Mouse (Mus musculus) kidney, embryonic 15.5 days (tissue): ENCODE data around the gene Sptbn4. TPM values are rescaled to one million over a fixed set of nuclear protein-coding genes. Genes with fewer than 3 reads are reported as not detected.

Experiments
- ATAC-seq: fragments of 200-750 bp; cut with Nextera tagmentation; replicated peaks from 2 replicates; pipeline ENCODE4 v1.8.0; 2017; ENCODE audit warnings: moderate TSS enrichment; ENCODE audit not compliant: low FRiP score
- H3K27ac ChIP-seq: fragments of 300-500 bp; sonication (generic); 2 replicates; pipeline ENCODE4 v1.5.1; 2015; ENCODE audit warnings: mild to moderate bottlenecking, inconsistent platforms
- H3K27me3 ChIP-seq: fragments of 300-500 bp; sonication (generic); 2 replicates; pipeline ENCODE4 v1.6.1; 2015; ENCODE audit warnings: inconsistent platforms
- H3K36me3 ChIP-seq: fragments of 300-500 bp; sonication (generic); 2 replicates; pipeline ENCODE4 v1.6.1; 2015; ENCODE audit warnings: inconsistent platforms
- H3K4me1 ChIP-seq: fragments of 300-500 bp; sonication (generic); 2 replicates; pipeline ENCODE4 v1.6.1; 2015; ENCODE audit warnings: inconsistent platforms
- H3K4me2 ChIP-seq: fragments of 300-500 bp; sonication (generic); 2 replicates; pipeline ENCODE4 v1.6.1; 2015; ENCODE audit warnings: moderate library complexity, mild to moderate bottlenecking, inconsistent platforms
- H3K4me3 ChIP-seq: fragments of 300-500 bp; sonication (generic); replicated peaks from 2 replicates; pipeline ENCODE4 v1.5.1; 2015; ENCODE audit warnings: mild to moderate bottlenecking, inconsistent platforms
- H3K9ac ChIP-seq: fragments of 300-500 bp; sonication (generic); 2 replicates; pipeline ENCODE4 v1.6.1; 2015; ENCODE audit warnings: mild to moderate bottlenecking, inconsistent platforms
- H3K9me3 ChIP-seq: fragments of 300-500 bp; sonication (generic); replicated peaks from 2 replicates; pipeline ENCODE4 v1.6.1; 2016; ENCODE audit warnings: inconsistent platforms
- WGBS: fragments of 180-500 bp; shearing (Covaris S2); methylation state at CpG from one replicate; pipeline ENCODE4 v1.1.7; 2015; ENCODE audit warnings: mixed read lengths; 5-methylcytosine and 5-hydroxymethylcytosine counted together
- polyA plus RNA-seq: library from polyadenylated mRNA; unstranded; fragments of >200 nt; fragmentation: Nextera tagmentation; extraction: Ambion mirVana; gene quantifications from 2 replicates; pipeline ENCODE4 v1.2.1, GENCODE M21; 2015

Gene Sptbn4
- polyA plus RNA-seq, 1 experiment from 2014 or later: 0.39 TPM

- H3K4me2 ChIP-seq: peak overlapping the region; percentile 90; the same call in 1 of the 2 replicates
- WGBS: 56% methylated on average over 10 of the region's 10 CpGs
- H3K4me1 ChIP-seq: peaks cover 21% of the 10 kb centered on the region
- H3K9me3 ChIP-seq: no peaks in the 10 kb centered on the region
- no peaks in the 10 kb centered on the region for H3K36me3 ChIP-seq
- H3K27me3 ChIP-seq: peaks cover 27% of the 10 kb centered on the region
- H3K27ac ChIP-seq: 0 out of 2 replicates have a peak overlapping the region, but pooled peaks have one; percentile 2
- H3K9ac ChIP-seq: no peak overlapping the region
- H3K4me3 ChIP-seq: 0 out of 2 replicates have a peak overlapping the region, but pooled peaks have one; percentile 52
- ATAC-seq: no peak
Observed at GRCm38 (mm10) chr7:27449256-27449862, 1.9 kb upstream of the Sptbn4 start.

- H3K4me1 ChIP-seq: peaks cover 21% of the 10 kb centered on the region
- 52% methylated on average over 15 of the region's 15 CpGs for WGBS
- H3K27ac ChIP-seq: 0 out of 2 replicates have a peak overlapping the region, but pooled peaks have one; percentile 49
- H3K27me3 ChIP-seq: peaks cover 30% of the 10 kb centered on the region
- peak overlapping the region; percentile 52 for H3K4me3 ChIP-seq
- H3K36me3 ChIP-seq: no peaks in the 10 kb centered on the region
- peak overlapping the region; percentile 90 for H3K4me2 ChIP-seq
- H3K9me3 ChIP-seq: no peaks in the 10 kb centered on the region
- ATAC-seq: no peak; the same call in 1 of the 2 replicates
- peak overlapping the region; percentile 73 for H3K9ac ChIP-seq
Observed at GRCm38 (mm10) chr7:27448421-27449206, 1.1 kb upstream of the Sptbn4 start.

- WGBS: 7% methylated on average over 53 of the region's 53 CpGs
- peak; percentile 34 for ATAC-seq
Observed at GRCm38 (mm10) chr7:27446521-27447418, 716 bp downstream of the Sptbn4 start.

GRCm38 (mm10) chr7:27446051-27446450 is 1.4 kb downstream of the Sptbn4 start:
- Histone ChIP-seq H3K9ac (peak overlapping the region; percentile 56), H3K36me3 (no peaks in the 10 kb centered on the region), H3K27me3 (peaks cover 31% of the 10 kb centered on the region), H3K4me2 (peak overlapping the region; percentile 100), H3K9me3 (no peaks in the 10 kb centered on the region), H3K4me3 (peak overlapping the region; percentile 59), H3K27ac (no peak overlapping the region), H3K4me1 (peaks cover 21% of the 10 kb centered on the region)
- 3% methylated on average over 18 of the region's 18 CpGs for WGBS
- ATAC-seq: no peak

More at GRCm38 (mm10) chr7:27446521-27447418, 716 bp downstream of the Sptbn4 start:
- Histone ChIP-seq H3K4me3 (peak overlapping the region; percentile 59), H3K9me3 (no peaks in the 10 kb centered on the region), H3K27ac (no peak overlapping the region), H3K4me2 (peak overlapping the region; percentile 100), H3K4me1 (peaks cover 21% of the 10 kb centered on the region), H3K36me3 (no peaks in the 10 kb centered on the region), H3K27me3 (peaks cover 31% of the 10 kb centered on the region), H3K9ac (peak overlapping the region; percentile 56)

- H3K27ac ChIP-seq: no peak overlapping the region
Observed at GRCm38 (mm10) chr7:27440014-27440413, 7.5 kb downstream of the Sptbn4 start.

GRCm38 (mm10) chr7:27437544-27437943 is 9.9 kb downstream of the Sptbn4 start:
- no peak for ATAC-seq
- no peak overlapping the region for H3K9ac ChIP-seq
- H3K27ac ChIP-seq: no peak overlapping the region
- no peaks in the 10 kb centered on the region; the same call in 1 of the 2 replicates for H3K9me3 ChIP-seq
- H3K4me2 ChIP-seq: no peak overlapping the region
- no peaks in the 10 kb centered on the region for H3K36me3 ChIP-seq
- H3K27me3 ChIP-seq: peaks cover 27% of the 10 kb centered on the region
- WGBS: 60% methylated on average over 5 of the region's 5 CpGs
- H3K4me1 ChIP-seq: peaks cover 5% of the 10 kb centered on the region
- H3K4me3 ChIP-seq: no peak overlapping the region

More at GRCm38 (mm10) chr7:27440014-27440413, 7.5 kb downstream of the Sptbn4 start:
- ATAC-seq: no peak
- H3K9me3 ChIP-seq: no peaks in the 10 kb centered on the region; the same call in 1 of the 2 replicates
- no peak overlapping the region for H3K4me3 ChIP-seq
- no peaks in the 10 kb centered on the region for H3K4me1 ChIP-seq
- H3K9ac ChIP-seq: no peak overlapping the region
- peaks cover 15% of the 10 kb centered on the region for H3K27me3 ChIP-seq
- H3K36me3 ChIP-seq: no peaks in the 10 kb centered on the region
- 78% methylated on average over 4 of the region's 4 CpGs for WGBS
- H3K4me2 ChIP-seq: no peak overlapping the region

GRCm38 (mm10) chr7:27433794-27434193 is 13.7 kb downstream of the Sptbn4 start:
- Histone ChIP-seq H3K4me1 (peaks cover 5% of the 10 kb centered on the region), H3K4me2 (no peak overlapping the region), H3K27me3 (peaks cover 27% of the 10 kb centered on the region), H3K4me3 (no peak overlapping the region), H3K36me3 (no peaks in the 10 kb centered on the region), H3K9me3 (peaks cover 3% of the 10 kb centered on the region; the same call in 1 of the 2 replicates), H3K27ac (no peak overlapping the region), H3K9ac (no peak overlapping the region)
- WGBS: 9% methylated on average over 10 of the region's 10 CpGs
- ATAC-seq: peak; percentile 33

GRCm38 (mm10) chr7:27433349-27433748 is 14.1 kb downstream of the Sptbn4 start:
- Histone ChIP-seq H3K36me3 (no peaks in the 10 kb centered on the region), H3K9ac (no peak overlapping the region), H3K4me1 (peaks cover 5% of the 10 kb centered on the region), H3K4me2 (0 out of 2 replicates have a peak overlapping the region, but pooled peaks have one; percentile 4), H3K27ac (no peak overlapping the region), H3K27me3 (peaks cover 27% of the 10 kb centered on the region), H3K4me3 (no peak overlapping the region), H3K9me3 (peaks cover 3% of the 10 kb centered on the region; the same call in 1 of the 2 replicates)
- peak; percentile 9; the same call in 1 of the 2 replicates for ATAC-seq
- WGBS: 27% methylated on average over 10 of the region's 10 CpGs

- peaks cover 3% of the 10 kb centered on the region; the same call in 1 of the 2 replicates for H3K9me3 ChIP-seq
- 56% methylated on average over 2 of the region's 2 CpGs for WGBS
- H3K4me3 ChIP-seq: no peak overlapping the region
- no peak overlapping the region for H3K27ac ChIP-seq
- peaks cover 5% of the 10 kb centered on the region for H3K4me1 ChIP-seq
- H3K9ac ChIP-seq: no peak overlapping the region
- H3K4me2 ChIP-seq: no peak overlapping the region
- H3K36me3 ChIP-seq: no peaks in the 10 kb centered on the region
- no peak for ATAC-seq
- peaks cover 14% of the 10 kb centered on the region for H3K27me3 ChIP-seq
Observed at GRCm38 (mm10) chr7:27429135-27429534, 18.4 kb downstream of the Sptbn4 start.

GRCm38 (mm10) chr7:27428002-27428401 is 19.5 kb downstream of the Sptbn4 start:
- Histone ChIP-seq H3K9ac (no peak overlapping the region), H3K27ac (no peak overlapping the region), H3K9me3 (peaks cover 3% of the 10 kb centered on the region; the same call in 1 of the 2 replicates), H3K4me2 (no peak overlapping the region), H3K36me3 (no peaks in the 10 kb centered on the region), H3K27me3 (peaks cover 3% of the 10 kb centered on the region), H3K4me1 (peaks cover 3% of the 10 kb centered on the region), H3K4me3 (no peak overlapping the region)
- 76% methylated on average over 11 of the region's 11 CpGs for WGBS
- ATAC-seq: no peak

GRCm38 (mm10) chr7:27427387-27427786 is 20.1 kb downstream of the Sptbn4 start:
- Histone ChIP-seq H3K4me2 (no peak overlapping the region), H3K4me3 (no peak overlapping the region), H3K36me3 (no peaks in the 10 kb centered on the region), H3K4me1 (no peaks in the 10 kb centered on the region), H3K9me3 (peaks cover 3% of the 10 kb centered on the region; the same call in 1 of the 2 replicates), H3K27ac (no peak overlapping the region), H3K27me3 (no peaks in the 10 kb centered on the region), H3K9ac (no peak overlapping the region)
- 80% methylated on average over 1 of the region's 1 CpGs for WGBS
- ATAC-seq: no peak
